Mouse (Mus musculus) layer of hippocampus, adult 6 months (tissue): ENCODE measurements around the gene Vmn1r39. TPM values are rescaled to one million over a fixed set of nuclear protein-coding genes. Genes with fewer than 3 reads are reported as not detected.

ENCODE experiments used
- long read RNA-seq, 2 experiments: library from polyadenylated mRNA; unstranded; transcript quantifications; one replicate each; pipeline ENCODE4 v2.0.0; 2019 to 2020
- polyA plus RNA-seq: library from polyadenylated mRNA; unstranded; fragments of <200 nt; fragmentation: Nextera tagmentation; gene quantifications from 2 replicates; pipeline ENCODE4 v1.2.3, GENCODE M21; 2021

Gene Vmn1r39
- not detected in 2 replicates for polyA plus RNA-seq
- long read RNA-seq, experiment 1 = 0 reads
- long read RNA-seq, experiment 2 = 0 reads

DNA sequence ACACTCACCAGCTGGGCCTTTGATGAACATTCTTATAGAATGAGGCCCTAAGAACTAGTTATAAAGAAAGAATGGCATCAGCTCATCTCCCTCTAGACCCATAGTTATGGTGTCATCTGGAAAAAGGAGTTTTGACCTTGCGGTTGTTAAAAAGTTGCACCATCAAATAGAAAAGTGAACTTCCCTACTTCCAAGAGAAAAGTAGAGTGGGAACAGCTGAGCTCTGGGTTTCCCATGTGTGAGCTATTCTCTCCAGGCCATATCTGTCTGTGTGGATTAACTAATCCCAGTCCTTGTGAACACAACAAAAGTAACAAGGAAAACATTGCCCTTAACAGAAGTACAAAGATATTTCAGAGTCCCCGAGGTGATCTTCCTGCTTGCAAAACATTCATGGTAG lies at the start of gene Vmn1r39:
TSS of gene Vmn1r39 (minus strand) at position 101 of the 400 bp plus-strand sequence.

GRCm38 (mm10) chr6:66782527-66782926 lies 27.9 kb downstream of the Vmn1r39 start, which contains the start of gene Vmn1r38:
Gene Vmn1r38, minus strand, starts transcription at chr6:66782627.

Other genes starting within 250 kb of the Vmn1r39 start
- gene Vmn1r33, start 192.3 kb downstream of the Vmn1r39 start, polyA plus RNA-seq = not detected in 2 replicates
- gene Vmn1r34, start 166.7 kb downstream of the Vmn1r39 start, polyA plus RNA-seq = not detected in 2 replicates
- not detected in 2 replicates for gene Vmn1r35, start 124.7 kb downstream of the Vmn1r39 start, polyA plus RNA-seq
- not detected in 2 replicates for gene Vmn1r36, start 91.4 kb downstream of the Vmn1r39 start, polyA plus RNA-seq
- not detected in 2 replicates for gene Vmn1r37, start 81.2 kb downstream of the Vmn1r39 start, polyA plus RNA-seq
- gene Vmn1r38, start 28.0 kb downstream of the Vmn1r39 start, polyA plus RNA-seq = not detected in 2 replicates
- 69.7 and 71.7 TPM in 2 replicates for gene Gng12, start 85.8 kb upstream of the Vmn1r39 start, polyA plus RNA-seq
- gene Gadd45a, start 226.8 kb upstream of the Vmn1r39 start, polyA plus RNA-seq = 4.1 and 4.4 TPM in 2 replicates